In the genomic region with DNA sequence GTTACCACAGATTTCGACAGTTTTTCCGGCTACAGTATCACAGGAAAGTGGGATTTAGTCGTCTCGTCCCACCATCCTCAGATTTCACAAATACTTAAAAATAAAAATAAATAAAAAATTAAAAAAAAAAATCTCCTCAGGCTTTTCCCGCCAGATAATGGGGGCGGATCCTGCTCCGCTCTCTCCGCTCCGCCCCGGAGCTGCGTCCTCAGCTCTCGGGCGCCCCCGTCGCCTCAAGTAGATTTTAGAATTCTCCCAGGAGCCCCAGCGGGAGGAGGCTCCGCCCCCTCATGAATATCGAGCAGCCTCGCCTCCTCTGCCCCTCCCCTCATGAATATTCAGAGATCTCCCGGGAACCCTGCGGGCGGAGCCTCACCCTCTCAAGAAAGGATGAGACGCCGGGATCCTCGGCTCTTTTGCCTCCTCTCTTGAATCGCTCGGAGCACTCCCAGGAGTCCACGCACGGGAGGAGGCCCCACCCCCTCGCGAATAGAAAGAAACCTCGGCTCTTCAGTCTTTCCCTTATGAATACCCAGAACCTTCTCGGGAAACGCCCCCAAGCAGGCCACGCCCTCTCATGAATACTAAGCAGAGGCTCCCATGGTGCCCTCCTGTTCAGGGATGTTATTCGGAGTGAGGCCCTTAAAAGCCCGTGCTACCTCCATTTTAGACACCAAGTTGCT, we compare ENCODE assay signal across 8 mouse cellular contexts. TPM values are rescaled to one million over a fixed set of nuclear protein-coding genes. Genes with fewer than 3 reads are reported as not detected.
DNase-seq lines count a peak whose midpoint lies in the region; ATAC-seq and TF ChIP-seq lines count a peak whose summit lies in the region.

A gene (minus strand): TSS at position 237 of the 683 bp plus-strand sequence.

- H3K27me3 ChIP-seq in embryonic facial prominence, embryonic 14.5 days (replicated peaks; ENCODE audit: control insufficient read depth, insufficient read depth, low read length): no peaks in the 10 kb centered on the region
- H3K27me3 ChIP-seq in heart, adult 2 months (ENCODE audit: control insufficient read depth, insufficient read depth, low read length): no peaks in the 10 kb centered on the region
- H3K27me3 ChIP-seq in limb, embryonic 13.5 days: no peaks in the 10 kb centered on the region
- no peaks in the 10 kb centered on the region for H3K27me3 ChIP-seq in midbrain, embryonic 16.5 days (ENCODE audit: control insufficient read depth, insufficient read depth, low read depth, low read length)

- H3K36me3 ChIP-seq in embryonic facial prominence, embryonic 14.5 days (ENCODE audit: control insufficient read depth, insufficient read depth, low read length): no peaks in the 10 kb centered on the region
- H3K36me3 ChIP-seq in heart, adult 2 months (ENCODE audit: control insufficient read depth, insufficient read depth, low read length): no peaks in the 10 kb centered on the region
- no peaks in the 10 kb centered on the region for H3K36me3 ChIP-seq in limb, embryonic 13.5 days
- no peaks in the 10 kb centered on the region for H3K36me3 ChIP-seq in midbrain, embryonic 16.5 days (ENCODE audit: control insufficient read depth, insufficient read depth, low read length)

- no peaks in the 10 kb centered on the region for H3K4me1 ChIP-seq in embryonic facial prominence, embryonic 14.5 days (ENCODE audit: control insufficient read depth, insufficient read depth, low read length)
- H3K4me1 ChIP-seq in heart, adult 2 months (ENCODE audit: control insufficient read depth, insufficient read depth, low read length): no peaks in the 10 kb centered on the region
- H3K4me1 ChIP-seq in limb, embryonic 13.5 days: 0 out of 2 replicates have a peak, but pooled peaks cover 3% of the 10 kb centered on the region
- peaks cover 4% of the 10 kb centered on the region; the same call in 1 of the 2 replicates for H3K4me1 ChIP-seq in midbrain, embryonic 16.5 days (ENCODE audit: control insufficient read depth, insufficient read depth, low read length)

- H3K4me2 ChIP-seq in embryonic facial prominence, embryonic 14.5 days (ENCODE audit: low read depth, low read length): peak within 1 kb of the TSS; percentile 60
- peak within 1 kb of the TSS; percentile 66 for H3K4me2 ChIP-seq in limb, embryonic 13.5 days (replicated peaks)
- H3K4me2 ChIP-seq in midbrain, embryonic 16.5 days (ENCODE audit: low read length): peak within 1 kb of the TSS; percentile 72

- TF ChIP-seq POLR2A in heart, adult 2 months (IDR thresholded peaks at IDR 0.05; ENCODE audit: insufficient read depth, low read depth, low read length): peak; percentile 53; the same call in 1 of the 2 replicates

- DNase-seq in 3T3-L1 (ENCODE audit: low read depth, low spot score): peak; percentile 99
- DNase-seq in adrenal gland, postnatal 4 days (ENCODE audit: low spot score in 2 of 2): peak; percentile 79 to 93
- DNase-seq in embryonic facial prominence, embryonic 14.5 days (ENCODE audit: low spot score): peak; percentile 99
- peak; percentile 96 to 97 for DNase-seq in heart, adult 2 months
- peak; percentile 98 for DNase-seq in kidney, adult 8-10 months
- peak; percentile 90 to 98 for DNase-seq in spleen, postnatal 10 days (ENCODE audit: low spot score in 2 of 2)

- peak within 1 kb of the TSS; percentile 59 for H3K4me3 ChIP-seq in embryonic facial prominence, embryonic 14.5 days (ENCODE audit: low read depth, low read length)
- H3K4me3 ChIP-seq in heart, adult 2 months: peak within 1 kb of the TSS; percentile 75
- peak within 1 kb of the TSS; percentile 61 for H3K4me3 ChIP-seq in limb, embryonic 13.5 days
- peak within 1 kb of the TSS; percentile 69 for H3K4me3 ChIP-seq in midbrain, embryonic 16.5 days (ENCODE audit: low read depth, low read length)

- peak within 1 kb of the TSS; percentile 87 for H3K27ac ChIP-seq in embryonic facial prominence, embryonic 14.5 days (replicated peaks; ENCODE audit: low read depth, low read length)
- H3K27ac ChIP-seq in heart, adult 2 months: peak within 1 kb of the TSS; percentile 89
- peak within 1 kb of the TSS; percentile 80 for H3K27ac ChIP-seq in limb, embryonic 13.5 days
- H3K27ac ChIP-seq in midbrain, embryonic 16.5 days (ENCODE audit: low read length): peak within 1 kb of the TSS; percentile 94

- ATAC-seq in embryonic facial prominence, embryonic 14.5 days (ENCODE audit: low read depth): peak; percentile 96
- peak; percentile 95 for ATAC-seq in limb, embryonic 13.5 days (ENCODE audit: low FRiP score, low read depth)
- peak; percentile 95 for ATAC-seq in midbrain, embryonic 16.5 days

- WGBS in embryonic facial prominence, embryonic 14.5 days: under 1% methylated on average over 37 of the region's 37 CpGs
- WGBS in heart, adult 2 months: 1% methylated on average over 37 of the region's 37 CpGs
- under 1% methylated on average over 37 of the region's 37 CpGs for WGBS in limb, embryonic 13.5 days
- under 1% methylated on average over 37 of the region's 37 CpGs for WGBS in midbrain, embryonic 16.5 days

- H3K9ac ChIP-seq in embryonic facial prominence, embryonic 14.5 days (ENCODE audit: low read depth, low read length): peak within 1 kb of the TSS; percentile 60
- peak within 1 kb of the TSS; percentile 51 for H3K9ac ChIP-seq in heart, adult 2 months (ENCODE audit: low read depth, low read length)
- H3K9ac ChIP-seq in limb, embryonic 13.5 days: peak within 1 kb of the TSS; percentile 64
- peak within 1 kb of the TSS; percentile 65 for H3K9ac ChIP-seq in midbrain, embryonic 16.5 days (ENCODE audit: low read depth, low read length)

- H3K9me3 ChIP-seq in embryonic facial prominence, embryonic 14.5 days (ENCODE audit: control insufficient read depth, low read length): no peaks in the 10 kb centered on the region
- H3K9me3 ChIP-seq in limb, embryonic 13.5 days: 0 out of 2 replicates have a peak, but pooled peaks cover 6% of the 10 kb centered on the region
- H3K9me3 ChIP-seq in midbrain, embryonic 16.5 days (replicated peaks; ENCODE audit: control insufficient read depth, low read length, poor library complexity, severe bottlenecking): no peaks in the 10 kb centered on the region

- intact Hi-C loops in heart, adult 2 months (cut with DNase I): loop anchor here (1.0 to 5.0 kb wide), 4 partner anchors 43 to 182 kb away; a partner anchor contains a TSS

- no peaks in the 10 kb centered on the region for H3K79me2 ChIP-seq in heart, adult 2 months (replicated peaks; ENCODE audit: control insufficient read depth, insufficient read depth, low read length)

- peak; percentile 87 for TF ChIP-seq CTCF in heart, adult 2 months (IDR thresholded peaks at IDR 0.05)

- TF ChIP-seq EP300 in heart, adult 2 months (IDR thresholded peaks at IDR 0.05; ENCODE audit: insufficient read depth, low read depth, low read length): peak; percentile 22; the same call in 1 of the 2 replicates

RNA-seq across cellular contexts. Expression of the gene that starts here (rescaled TPM):
- 1 to 10 TPM; 1.2 to 1.8 TPM for total RNA-seq in adrenal gland, postnatal 4 days (2021)
- polyA plus RNA-seq in embryonic facial prominence, embryonic 14.5 days (2014; fragmentation: Nextera tagmentation; extraction: Ambion mirVana): 0.43 and 0.97 TPM in 2 replicates
- under 1 TPM; 0.29 to 0.45 TPM for total RNA-seq in heart, adult 2 months (2021)
- 0.29 and 0.43 TPM in 2 replicates for polyA plus RNA-seq in heart, adult 2 months (2012; rRNA removed)
- polyA plus RNA-seq in limb, embryonic 13.5 days (2015; fragmentation: Nextera tagmentation; extraction: Ambion mirVana): 0.37 and 0.63 TPM in 2 replicates
- polyA plus RNA-seq in midbrain, embryonic 16.5 days (2015; fragmentation: Nextera tagmentation; extraction: Ambion mirVana): 0.56 and 0.78 TPM in 2 replicates

Comparison
In these comparisons a context has a peak if more than half of its experiments do, and no peak if none do; other contexts are left out.
1. Peak in every context shown above with its lines: DNase-seq, ATAC-seq, H3K4me3 ChIP-seq and H3K27ac ChIP-seq.
2. Peak in DNase-seq, ATAC-seq, H3K4me3 ChIP-seq, H3K27ac ChIP-seq, H3K9ac ChIP-seq and H3K4me2 ChIP-seq in embryonic facial prominence, embryonic 14.5 days; RNA of the gene not detected or under 1 TPM.
3. Peak in DNase-seq, H3K4me3 ChIP-seq, H3K27ac ChIP-seq and H3K9ac ChIP-seq in heart, adult 2 months; RNA of the gene not detected or under 1 TPM.
4. Peak in ATAC-seq, H3K4me3 ChIP-seq, H3K27ac ChIP-seq, H3K9ac ChIP-seq and H3K4me2 ChIP-seq in limb, embryonic 13.5 days; RNA of the gene not detected or under 1 TPM.
5. Peak in ATAC-seq, H3K4me3 ChIP-seq, H3K27ac ChIP-seq, H3K9ac ChIP-seq and H3K4me2 ChIP-seq in midbrain, embryonic 16.5 days; RNA of the gene not detected or under 1 TPM.